In the genomic region with DNA sequence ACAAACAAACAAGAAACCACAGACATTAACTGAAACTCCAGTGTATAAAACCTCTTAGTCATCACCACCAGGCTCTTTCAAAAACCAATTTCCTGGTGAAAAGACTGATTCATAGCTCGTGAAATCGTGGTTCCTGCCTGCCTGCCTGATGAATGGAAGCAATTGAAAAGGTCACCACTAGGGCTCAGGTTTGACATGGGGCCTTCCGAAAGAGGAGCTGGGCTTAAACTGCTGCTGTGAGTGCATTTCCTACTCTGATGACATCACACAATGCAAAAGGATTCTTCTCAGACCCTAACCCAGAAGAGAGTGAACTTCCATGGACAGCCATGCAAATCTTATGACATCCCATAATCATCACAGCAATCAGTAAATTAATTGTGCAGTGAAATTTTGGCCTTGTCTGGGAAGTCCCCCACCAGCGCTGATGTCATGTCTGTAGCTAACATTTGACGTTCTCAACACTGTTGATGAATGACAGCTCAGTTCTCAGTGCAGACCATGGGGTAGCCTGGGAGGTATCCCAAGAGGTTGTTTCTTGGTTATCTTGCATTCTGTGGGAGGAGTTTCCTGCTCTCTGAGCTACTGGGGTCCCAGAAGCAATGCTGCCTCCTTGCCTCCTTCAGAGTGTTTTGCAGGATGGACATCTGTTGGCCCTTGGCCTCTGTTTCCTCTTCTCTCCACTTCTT, we compare ENCODE assay signal across 10 mouse cellular contexts.
DNase-seq lines count a peak whose midpoint lies in the region; ATAC-seq lines count a peak whose summit lies in the region.
"Had no signal": no experiment of that assay in that cellular context is flagged by ENCODE, and none has a peak within 500 bp of the region (broad histone marks: within the 10 kb centered on the region; RNA-seq: fewer than 3 reads in every experiment).

No protein-coding gene starts in this region.

- H3K36me3 ChIP-seq in lung, embryonic 16.5 days (ENCODE audit: control insufficient read depth, insufficient read depth, low read length): no peaks in the 10 kb centered on the region

- H3K27ac ChIP-seq in lung, embryonic 16.5 days (ENCODE audit: low read length): peak overlapping the region; percentile 34; the same call in 1 of the 2 replicates

- no peak overlapping the region for H3K4me2 ChIP-seq in lung, embryonic 16.5 days (ENCODE audit: low read depth, low read length)

- DNase-seq in adrenal gland, postnatal 36 days: peak; percentile 5 to 18
- no peak for DNase-seq in adrenal gland, postnatal 4 days (ENCODE audit: low spot score in 2 of 2)
- DNase-seq in lung, postnatal 25 days (ENCODE audit: low spot score): no peak
- DNase-seq in thymus, postnatal 4 days: peak; percentile 19
- DNase-seq in heart, adult 8-10 months (ENCODE audit: low spot score): no peak
- DNase-seq: heart, postnatal 14 days; lung, adult 2 months had no signal

- 45% methylated on average over 5 of the region's 5 CpGs for WGBS in lung, embryonic 16.5 days

- no peak overlapping the region for H3K9ac ChIP-seq in lung, embryonic 16.5 days (ENCODE audit: low read length)

- H3K27me3 ChIP-seq in lung, embryonic 16.5 days (ENCODE audit: control insufficient read depth, insufficient read depth, low read depth, low read length): no peaks in the 10 kb centered on the region

- ATAC-seq in lung, embryonic 16.5 days (ENCODE audit: low read depth): peak; percentile 76
- peak; percentile 53; the same call in 1 of the 2 replicates for ATAC-seq in granulocyte monocyte progenitor cell, adult 5-6 weeks (replicated peaks; ENCODE audit: poor library complexity, severe bottlenecking)
- no peak for ATAC-seq in monocyte, adult 5-6 weeks (replicated peaks; ENCODE audit: insufficient number of reproducible peaks, low FRiP score, low TSS enrichment, poor library complexity, severe bottlenecking)

- no peaks in the 10 kb centered on the region for H3K9me3 ChIP-seq in lung, embryonic 16.5 days (ENCODE audit: control insufficient read depth, low read length)

- H3K4me3 ChIP-seq in lung, embryonic 16.5 days (ENCODE audit: low read length): no peak overlapping the region

- no peaks in the 10 kb centered on the region for H3K4me1 ChIP-seq in lung, embryonic 16.5 days (replicated peaks; ENCODE audit: control insufficient read depth, insufficient read depth, low read length)

Comparison
In these comparisons a context has a peak if more than half of its experiments do, and no peak if none do; other contexts are left out.
1. DNase-seq: peak in adrenal gland, postnatal 36 days (2 of 2) and thymus, postnatal 4 days (single experiment); none in adrenal gland, postnatal 4 days (0 of 2), lung, postnatal 25 days (single experiment) and heart, adult 8-10 months (single experiment).